Mouse (Mus musculus): ENCODE results near the gene Atg14. TPM values are rescaled to one million over a fixed set of nuclear protein-coding genes. Genes with fewer than 3 reads are reported as not detected.
A peak's percentile ranks its signal among the peaks of the same experiment; 100 is the strongest.
"Not testable (repeated sequence)": the region's sequence is repeated elsewhere in the genome, so short reads cannot be mapped to it uniquely, and the experiment has no call there.

The Atg14 gene
- polyA plus RNA-seq (2014; fragmentation: Nextera tagmentation; extraction: Ambion mirVana): 16.6 and 19.8 TPM in 2 replicates

DNA sequence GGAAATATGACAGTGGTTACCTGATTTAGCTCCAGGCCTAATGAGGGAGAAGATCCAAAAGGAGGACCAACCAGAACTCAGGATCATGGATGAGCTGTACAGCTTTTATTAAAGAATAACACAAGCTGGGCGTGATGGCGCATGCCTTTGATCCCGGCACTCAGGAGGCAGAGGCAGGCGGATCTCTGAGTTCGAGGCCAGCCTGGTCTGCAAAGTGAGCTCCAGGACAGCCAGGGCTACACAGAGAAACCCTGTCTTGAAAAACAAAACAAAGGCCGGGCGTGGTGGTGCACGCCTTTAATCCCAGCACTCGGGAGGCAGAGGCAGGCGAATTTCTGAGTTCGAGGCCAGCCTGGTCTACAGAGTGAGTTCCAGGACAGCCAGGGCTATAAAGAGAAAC, at the start of gene Atg14:
Atg14 (minus strand) TSS at position 101 of the 400 bp plus-strand sequence.
- H3K27me3 ChIP-seq (ENCODE audit: control insufficient read depth, insufficient read depth, low read length); H3K36me3 ChIP-seq (ENCODE audit: control insufficient read depth, insufficient read depth, low read length); DNase-seq; H3K4me1 ChIP-seq (ENCODE audit: control insufficient read depth, insufficient read depth, low read length); H3K4me2 ChIP-seq (ENCODE audit: low read length); H3K4me3 ChIP-seq (replicated peaks; ENCODE audit: low read depth, low read length); H3K9me3 ChIP-seq (ENCODE audit: control insufficient read depth, low read length); H3K27ac ChIP-seq (replicated peaks; ENCODE audit: low read depth, low read length); H3K9ac ChIP-seq (replicated peaks; ENCODE audit: low read length); ATAC-seq (ENCODE audit: low FRiP score, low TSS enrichment): not testable (repeated sequence)
- 95% methylated on average over 11 of the region's 11 CpGs for WGBS

DNA sequence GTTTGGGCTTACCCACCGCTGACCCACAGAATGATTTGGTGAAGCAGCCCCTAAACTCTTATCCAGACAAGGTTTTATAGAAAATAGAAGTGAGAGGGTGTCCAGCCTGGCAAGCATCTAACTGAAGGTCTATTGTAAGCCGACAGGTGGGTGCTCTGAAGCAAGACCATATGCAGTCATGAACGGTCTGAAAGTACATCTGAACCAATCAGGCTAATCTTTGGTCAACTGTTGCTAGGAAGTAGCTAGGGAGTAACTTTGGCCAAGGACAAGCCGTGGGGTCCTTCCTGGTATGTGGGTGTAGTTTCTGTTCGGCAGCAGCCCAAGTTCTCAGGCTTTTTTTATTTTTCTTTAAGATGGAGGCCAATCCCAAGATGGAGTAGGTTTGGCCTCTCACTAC, 48.4 kb upstream of the Atg14 start:
- no peaks in the 10 kb centered on the region for H3K4me1 ChIP-seq (ENCODE audit: control insufficient read depth, insufficient read depth, low read length)
- H3K27me3 ChIP-seq (ENCODE audit: control insufficient read depth, insufficient read depth, low read length): no peaks in the 10 kb centered on the region
- H3K9me3 ChIP-seq (ENCODE audit: control insufficient read depth, low read length): no peaks in the 10 kb centered on the region
- WGBS: 82% methylated on average over 5 of the region's 5 CpGs
- DNase-seq (no peak), ATAC-seq (ENCODE audit: low FRiP score, low TSS enrichment) (no peak)
- H3K36me3 ChIP-seq (ENCODE audit: control insufficient read depth, insufficient read depth, low read length): no peaks in the 10 kb centered on the region
- H3K4me2 ChIP-seq (ENCODE audit: low read length): no peak overlapping the region
- H3K9ac ChIP-seq (replicated peaks; ENCODE audit: low read length): no peak overlapping the region
- no peak overlapping the region for H3K27ac ChIP-seq (replicated peaks; ENCODE audit: low read depth, low read length)
- no peak overlapping the region for H3K4me3 ChIP-seq (replicated peaks; ENCODE audit: low read depth, low read length)

DNA sequence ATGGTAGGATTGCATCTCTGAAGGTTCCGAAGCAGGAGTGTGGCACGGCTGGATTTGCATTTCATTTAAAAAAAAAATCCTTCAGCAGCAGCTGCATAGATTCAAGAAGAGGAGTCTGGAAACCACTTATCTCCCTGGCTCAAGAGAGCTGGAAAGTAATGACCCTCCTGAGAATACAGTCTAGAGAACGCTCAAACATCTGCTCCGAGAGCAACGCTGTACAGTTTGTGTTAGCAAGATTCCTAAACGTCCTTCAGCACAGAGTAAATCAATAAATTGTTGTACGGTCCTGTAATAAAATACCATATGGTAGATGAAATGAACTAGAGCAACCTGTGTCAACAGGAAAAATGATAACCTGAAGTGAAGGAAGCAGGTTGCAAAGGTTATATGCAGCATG, 42.8 kb upstream of the Atg14 start:
- DNase-seq (no peak), ATAC-seq (ENCODE audit: low FRiP score, low TSS enrichment) (no peak)
- H3K9ac ChIP-seq (replicated peaks; ENCODE audit: low read length): no peak overlapping the region
- H3K4me3 ChIP-seq (replicated peaks; ENCODE audit: low read depth, low read length): no peak overlapping the region
- H3K36me3 ChIP-seq (ENCODE audit: control insufficient read depth, insufficient read depth, low read length): no peaks in the 10 kb centered on the region
- H3K9me3 ChIP-seq (ENCODE audit: control insufficient read depth, low read length): no peaks in the 10 kb centered on the region
- H3K27ac ChIP-seq (replicated peaks; ENCODE audit: low read depth, low read length): no peak overlapping the region
- H3K4me2 ChIP-seq (ENCODE audit: low read length): no peak overlapping the region
- H3K4me1 ChIP-seq (ENCODE audit: control insufficient read depth, insufficient read depth, low read length): no peaks in the 10 kb centered on the region
- 72% methylated on average over 7 of the region's 7 CpGs for WGBS
- H3K27me3 ChIP-seq (ENCODE audit: control insufficient read depth, insufficient read depth, low read length): no peaks in the 10 kb centered on the region

DNA sequence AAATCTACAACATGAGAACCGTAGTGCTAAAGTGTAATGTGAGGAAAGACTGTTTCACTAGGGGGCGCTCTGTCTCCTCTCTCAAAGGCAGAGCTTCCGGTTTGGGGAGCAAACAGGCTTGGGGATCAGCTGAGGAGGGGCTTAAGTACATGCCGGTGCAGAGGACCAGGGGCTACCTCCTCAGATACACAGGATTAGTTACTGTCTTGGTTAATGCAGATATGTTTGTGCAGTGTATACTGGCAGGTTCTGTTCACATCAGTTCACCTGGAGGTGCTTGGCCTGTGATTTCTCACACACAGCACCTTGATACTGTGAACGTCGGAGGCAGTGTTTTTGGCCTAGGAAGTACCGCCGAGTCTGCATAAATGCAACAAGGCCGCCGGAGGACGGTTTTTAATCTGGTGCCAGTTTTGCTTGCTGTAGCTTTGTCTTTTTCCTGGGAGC, 27.5 kb upstream of the Atg14 start:
- H3K4me3 ChIP-seq (replicated peaks; ENCODE audit: low read depth, low read length): peak overlapping the region; percentile 14; the same call in 1 of the 2 replicates
- no peaks in the 10 kb centered on the region for H3K27me3 ChIP-seq (ENCODE audit: control insufficient read depth, insufficient read depth, low read length)
- DNase-seq: peak; percentile 91
- peak overlapping the region; percentile 44 for H3K4me2 ChIP-seq (ENCODE audit: low read length)
- peak overlapping the region; percentile 45; the same call in 1 of the 2 replicates for H3K27ac ChIP-seq (replicated peaks; ENCODE audit: low read depth, low read length)
- H3K9me3 ChIP-seq (ENCODE audit: control insufficient read depth, low read length): no peaks in the 10 kb centered on the region
- 26% methylated on average over 11 of the region's 11 CpGs for WGBS
- no peaks in the 10 kb centered on the region for H3K4me1 ChIP-seq (ENCODE audit: control insufficient read depth, insufficient read depth, low read length)
- no peaks in the 10 kb centered on the region for H3K36me3 ChIP-seq (ENCODE audit: control insufficient read depth, insufficient read depth, low read length)
- ATAC-seq (ENCODE audit: low FRiP score, low TSS enrichment): peak; percentile 62; the same call in 1 of the 2 replicates
- H3K9ac ChIP-seq (replicated peaks; ENCODE audit: low read length): no peak overlapping the region; the same call in 1 of the 2 replicates

DNA sequence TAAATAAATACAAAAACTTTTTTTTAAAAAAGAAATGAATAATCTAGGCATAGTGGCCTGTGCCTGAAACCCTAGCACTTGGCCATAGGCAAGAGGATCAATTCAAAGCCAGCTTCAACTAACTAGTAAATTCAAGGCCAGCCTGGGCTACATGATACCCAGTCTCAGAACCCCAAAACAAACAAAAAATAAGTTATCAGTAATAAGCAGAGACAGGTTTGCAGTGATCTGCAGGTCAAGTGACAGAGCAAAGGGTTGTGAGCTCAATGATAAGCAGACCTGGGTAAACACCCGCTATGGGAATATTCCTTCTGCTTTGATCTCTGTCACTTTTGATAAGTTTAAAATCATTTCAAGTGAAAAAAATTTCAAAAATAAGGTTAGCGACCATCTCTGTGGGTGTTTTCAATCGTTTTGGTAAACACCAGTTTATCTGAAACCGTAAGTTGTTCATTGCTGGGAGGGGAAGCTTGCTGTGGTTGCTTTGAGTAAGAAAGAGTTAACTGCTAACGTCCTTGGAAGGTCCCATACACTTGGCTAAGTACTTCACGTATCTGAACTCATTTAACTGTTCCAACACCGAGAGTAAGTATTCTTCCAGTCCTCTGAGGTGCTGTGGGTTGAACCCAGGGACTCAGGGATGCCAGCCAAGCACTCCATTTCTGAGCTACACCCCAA, 24.1 kb upstream of the Atg14 start:
- 59% methylated on average over 7 of the region's 7 CpGs for WGBS
- ATAC-seq (ENCODE audit: low FRiP score, low TSS enrichment): no peak
- Histone ChIP-seq H3K4me3 (replicated peaks; ENCODE audit: low read depth, low read length) (no peak overlapping the region), H3K4me2 (ENCODE audit: low read length) (no peak overlapping the region), H3K27me3 (ENCODE audit: control insufficient read depth, insufficient read depth, low read length) (no peaks in the 10 kb centered on the region), H3K9ac (replicated peaks; ENCODE audit: low read length) (no peak overlapping the region), H3K4me1 (ENCODE audit: control insufficient read depth, insufficient read depth, low read length) (no peaks in the 10 kb centered on the region), H3K9me3 (ENCODE audit: control insufficient read depth, low read length) (no peaks in the 10 kb centered on the region), H3K27ac (replicated peaks; ENCODE audit: low read depth, low read length) (no peak overlapping the region), H3K36me3 (ENCODE audit: control insufficient read depth, insufficient read depth, low read length) (no peaks in the 10 kb centered on the region)
- DNase-seq: no peak

DNA sequence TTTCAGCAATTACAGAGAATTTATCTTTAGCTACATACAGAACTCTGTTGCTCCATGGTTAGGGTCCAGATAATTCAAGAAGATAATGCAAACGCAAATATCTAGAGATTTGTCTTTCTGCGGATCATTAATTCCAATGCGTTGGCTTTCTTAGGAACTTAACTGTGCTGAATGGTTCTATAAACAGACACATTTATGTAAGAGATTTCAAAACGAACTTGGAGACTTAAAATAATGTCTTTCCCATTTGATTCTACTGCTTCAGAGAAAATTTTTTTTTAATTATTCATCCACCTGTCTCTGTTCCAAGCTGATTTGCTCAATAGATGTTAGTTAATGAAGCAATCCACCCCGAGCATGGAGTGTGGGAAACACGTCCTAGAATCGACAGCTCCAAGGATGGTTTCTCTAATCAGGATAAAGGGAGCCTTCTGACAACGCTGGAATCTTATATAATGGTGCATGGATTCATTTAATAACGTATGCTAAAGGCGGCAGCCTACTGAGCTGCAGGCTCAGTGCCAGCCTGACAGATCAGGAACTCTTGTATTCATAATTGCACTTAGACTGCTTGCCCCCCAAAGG, 20.0 kb upstream of the Atg14 start:
- H3K9ac ChIP-seq (replicated peaks; ENCODE audit: low read length): no peak overlapping the region
- H3K4me1 ChIP-seq (ENCODE audit: control insufficient read depth, insufficient read depth, low read length): no peaks in the 10 kb centered on the region
- H3K36me3 ChIP-seq (ENCODE audit: control insufficient read depth, insufficient read depth, low read length): no peaks in the 10 kb centered on the region
- H3K4me3 ChIP-seq (replicated peaks; ENCODE audit: low read depth, low read length): no peak overlapping the region
- H3K9me3 ChIP-seq (ENCODE audit: control insufficient read depth, low read length): no peaks in the 10 kb centered on the region
- H3K4me2 ChIP-seq (ENCODE audit: low read length): no peak overlapping the region
- H3K27me3 ChIP-seq (ENCODE audit: control insufficient read depth, insufficient read depth, low read length): no peaks in the 10 kb centered on the region
- 70% methylated on average over 10 of the region's 10 CpGs for WGBS
- H3K27ac ChIP-seq (replicated peaks; ENCODE audit: low read depth, low read length): no peak overlapping the region
- ATAC-seq (ENCODE audit: low FRiP score, low TSS enrichment) (no peak), DNase-seq (no peak)

DNA sequence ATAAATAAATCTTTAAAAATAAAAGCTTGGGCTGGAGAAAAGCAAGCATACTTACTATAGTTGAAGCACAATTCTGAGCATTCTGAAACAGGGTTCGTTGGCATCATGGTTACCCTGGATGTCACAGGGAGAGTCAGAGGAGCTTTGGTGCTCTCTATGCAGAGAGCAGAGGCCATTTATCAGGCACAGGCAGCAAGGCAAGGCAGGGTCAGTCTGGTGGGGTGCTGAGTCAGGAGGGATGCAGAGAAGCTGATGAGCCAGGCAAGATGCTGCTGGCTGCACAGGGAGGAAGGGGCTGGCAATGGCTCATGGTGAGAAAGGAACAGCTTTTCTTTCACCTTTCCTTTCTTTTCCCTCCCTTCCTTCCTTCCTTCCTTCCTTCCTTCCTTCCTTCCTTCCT, 19.0 kb upstream of the Atg14 start:
- Histone ChIP-seq H3K4me2 (ENCODE audit: low read length) (no peak overlapping the region), H3K9ac (replicated peaks; ENCODE audit: low read length) (no peak overlapping the region), H3K4me3 (replicated peaks; ENCODE audit: low read depth, low read length) (no peak overlapping the region), H3K36me3 (ENCODE audit: control insufficient read depth, insufficient read depth, low read length) (no peaks in the 10 kb centered on the region), H3K4me1 (ENCODE audit: control insufficient read depth, insufficient read depth, low read length) (no peaks in the 10 kb centered on the region), H3K9me3 (ENCODE audit: control insufficient read depth, low read length) (no peaks in the 10 kb centered on the region), H3K27ac (replicated peaks; ENCODE audit: low read depth, low read length) (no peak overlapping the region), H3K27me3 (ENCODE audit: control insufficient read depth, insufficient read depth, low read length) (no peaks in the 10 kb centered on the region)
- no peak for ATAC-seq (ENCODE audit: low FRiP score, low TSS enrichment)
- no peak for DNase-seq
- 86% methylated on average over 1 of the region's 1 CpGs for WGBS

DNA sequence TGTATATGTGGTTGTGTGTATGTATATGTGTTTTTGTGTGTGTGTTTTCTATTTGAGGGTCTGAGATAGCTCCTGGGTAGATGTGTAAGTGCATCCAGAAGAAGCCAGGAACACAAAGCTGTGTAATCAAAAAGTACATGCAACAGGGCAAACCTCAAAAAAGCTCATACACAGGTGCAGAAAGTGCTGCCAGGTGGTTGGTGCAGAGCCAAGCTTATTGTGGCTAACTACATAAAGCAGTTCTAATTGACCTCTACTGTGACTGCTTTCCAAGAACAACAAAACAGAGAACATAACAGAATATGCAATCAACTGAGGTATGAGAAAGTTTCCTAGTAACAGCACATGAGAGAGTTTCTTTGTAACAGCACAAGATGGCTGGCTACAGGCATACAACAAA, 13.9 kb upstream of the Atg14 start:
- no peak overlapping the region for H3K4me3 ChIP-seq (replicated peaks; ENCODE audit: low read depth, low read length)
- no peak for DNase-seq
- no peak overlapping the region for H3K27ac ChIP-seq (replicated peaks; ENCODE audit: low read depth, low read length)
- no peak overlapping the region for H3K9ac ChIP-seq (replicated peaks; ENCODE audit: low read length)
- no peaks in the 10 kb centered on the region for H3K27me3 ChIP-seq (ENCODE audit: control insufficient read depth, insufficient read depth, low read length)
- H3K36me3 ChIP-seq (ENCODE audit: control insufficient read depth, insufficient read depth, low read length): no peaks in the 10 kb centered on the region
- no peak for ATAC-seq (ENCODE audit: low FRiP score, low TSS enrichment)
- H3K4me2 ChIP-seq (ENCODE audit: low read length): no peak overlapping the region
- H3K4me1 ChIP-seq (ENCODE audit: control insufficient read depth, insufficient read depth, low read length): no peaks in the 10 kb centered on the region
- no peaks in the 10 kb centered on the region for H3K9me3 ChIP-seq (ENCODE audit: control insufficient read depth, low read length)

DNA sequence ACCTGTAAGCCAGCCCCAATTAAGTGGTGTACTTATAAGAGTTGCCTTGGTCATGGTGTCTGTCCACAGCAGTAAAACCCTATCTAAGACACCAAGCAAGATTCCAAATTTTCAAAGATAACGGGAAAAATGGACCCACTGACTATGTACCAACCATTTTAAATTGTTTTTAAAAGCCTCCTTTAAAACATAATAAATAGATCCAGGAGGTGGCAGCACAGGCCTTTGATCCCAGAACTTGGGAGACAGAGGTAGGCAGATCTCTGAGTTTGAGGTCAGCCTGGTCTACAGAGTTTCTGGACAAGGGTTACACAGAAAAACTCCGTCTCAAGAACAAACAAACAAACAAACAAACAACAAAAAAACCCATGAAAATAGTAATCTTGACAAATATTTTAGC, 11.2 kb upstream of the Atg14 start:
- Histone ChIP-seq H3K9ac (replicated peaks; ENCODE audit: low read length) (no peak overlapping the region), H3K4me2 (ENCODE audit: low read length) (no peak overlapping the region), H3K4me1 (ENCODE audit: control insufficient read depth, insufficient read depth, low read length) (no peaks in the 10 kb centered on the region), H3K27me3 (ENCODE audit: control insufficient read depth, insufficient read depth, low read length) (no peaks in the 10 kb centered on the region), H3K27ac (replicated peaks; ENCODE audit: low read depth, low read length) (no peak overlapping the region), H3K36me3 (ENCODE audit: control insufficient read depth, insufficient read depth, low read length) (no peaks in the 10 kb centered on the region), H3K4me3 (replicated peaks; ENCODE audit: low read depth, low read length) (no peak overlapping the region), H3K9me3 (ENCODE audit: control insufficient read depth, low read length) (no peaks in the 10 kb centered on the region)
- peak; percentile 14 for DNase-seq
- WGBS: 65% methylated on average over 2 of the region's 2 CpGs
- ATAC-seq (ENCODE audit: low FRiP score, low TSS enrichment): no peak
